Mouse (Mus musculus) yolk sac, embryonic 10.5 days (tissue): ENCODE data around the gene Tagln.

ENCODE experiments used
- DNase-seq: peaks from one replicate; pipeline ENCODE4 v3.0.0-alpha.2; 2017; ENCODE audit warnings: low spot score

The Tagln gene

GRCm38 (mm10) chr9:45945721-45946120, 9.9 kb upstream of the Tagln start:
- DNase-seq: no peak

- DNase-seq: no peak
Observed at GRCm38 (mm10) chr9:45944506-45945400, 8.9 kb upstream of the Tagln start.

DNA sequence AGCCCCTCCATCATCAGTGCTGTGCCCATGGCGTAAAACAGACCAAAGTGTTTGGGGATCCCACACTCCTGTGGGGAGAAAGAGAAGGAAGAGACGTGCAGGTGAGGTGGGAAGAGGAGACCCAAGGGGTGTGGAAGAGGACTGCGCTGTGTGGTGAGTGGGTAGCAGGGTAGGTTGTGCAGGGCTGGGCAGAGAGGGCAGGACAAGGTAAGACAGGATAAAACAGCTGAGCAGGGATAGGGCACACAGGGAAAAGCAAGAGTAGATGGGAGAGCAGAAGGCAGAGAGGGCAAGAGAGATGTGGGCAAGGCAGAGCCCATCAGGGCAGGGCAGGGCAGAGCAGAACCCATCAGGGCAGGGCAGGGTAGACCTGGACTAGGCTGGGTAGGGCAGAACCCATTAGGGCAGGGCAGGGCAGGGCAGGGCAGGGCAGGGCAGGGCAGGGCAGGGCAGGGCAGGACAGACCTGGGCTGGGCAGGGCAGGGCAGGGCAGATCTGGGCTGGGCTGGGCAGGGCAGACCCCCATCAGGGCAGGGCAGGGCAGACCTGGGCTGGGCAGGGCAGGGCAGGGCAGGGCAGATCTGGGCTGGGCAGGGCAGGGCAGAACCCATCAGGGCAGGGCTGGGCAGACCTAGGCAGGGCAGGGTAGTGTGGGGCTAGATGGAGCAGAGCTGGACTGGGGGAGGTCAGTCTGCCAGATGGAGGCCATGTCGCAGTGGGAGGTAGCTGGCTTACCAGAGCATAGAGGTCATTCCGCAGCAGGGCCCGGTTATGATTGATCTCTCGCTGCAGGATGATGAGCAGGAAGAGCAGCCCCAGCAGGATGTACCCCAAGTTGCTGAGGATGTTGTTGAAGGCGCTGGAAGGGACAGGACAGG, 8.0 kb upstream of the Tagln start:
- DNase-seq: no peak

GRCm38 (mm10) chr9:45942916-45943315, 7.1 kb upstream of the Tagln start:
- DNase-seq: no peak

DNA sequence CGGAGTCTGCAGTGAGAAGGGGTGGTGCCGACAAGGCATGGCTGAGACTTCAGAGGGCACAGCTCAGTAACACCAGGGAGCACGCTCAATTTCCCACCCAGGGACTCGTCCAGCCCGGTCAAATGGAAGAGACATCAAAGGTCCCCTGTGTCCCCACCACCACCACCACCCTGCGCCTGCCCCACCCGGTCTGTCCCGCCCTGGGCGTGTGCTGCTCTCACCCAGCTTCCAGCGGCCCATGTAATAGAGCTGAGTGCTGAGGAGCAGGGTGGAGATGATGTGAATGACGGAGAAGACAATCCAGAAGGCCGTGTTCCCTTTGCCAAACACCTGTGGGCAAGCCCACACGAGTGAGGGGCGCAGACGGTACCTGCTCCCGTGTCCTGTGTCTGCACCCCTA, 6.6 kb upstream of the Tagln start:
- DNase-seq: no peak

- no peak for DNase-seq
Observed at GRCm38 (mm10) chr9:45941329-45941888, 5.6 kb upstream of the Tagln start.

DNA sequence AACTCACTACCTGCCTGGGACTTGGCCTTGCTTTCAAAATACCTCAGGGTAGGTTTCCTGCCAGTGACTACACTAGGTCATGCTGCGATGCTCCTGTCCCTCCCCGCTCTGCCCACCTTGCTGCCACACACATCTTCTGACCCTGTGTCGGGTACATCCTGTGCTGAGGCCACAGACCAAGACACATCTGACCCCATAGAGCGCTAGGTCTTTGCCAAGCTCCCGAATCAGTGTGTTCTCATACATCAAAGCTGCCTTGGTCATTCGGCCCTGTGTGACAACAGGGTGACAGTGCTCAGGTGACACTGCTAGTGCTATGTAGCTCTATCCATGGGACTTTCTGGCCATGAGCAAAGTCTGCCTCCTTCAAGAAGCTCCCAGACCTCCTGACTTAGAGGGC, 3.9 kb upstream of the Tagln start:
- DNase-seq: no peak

DNA sequence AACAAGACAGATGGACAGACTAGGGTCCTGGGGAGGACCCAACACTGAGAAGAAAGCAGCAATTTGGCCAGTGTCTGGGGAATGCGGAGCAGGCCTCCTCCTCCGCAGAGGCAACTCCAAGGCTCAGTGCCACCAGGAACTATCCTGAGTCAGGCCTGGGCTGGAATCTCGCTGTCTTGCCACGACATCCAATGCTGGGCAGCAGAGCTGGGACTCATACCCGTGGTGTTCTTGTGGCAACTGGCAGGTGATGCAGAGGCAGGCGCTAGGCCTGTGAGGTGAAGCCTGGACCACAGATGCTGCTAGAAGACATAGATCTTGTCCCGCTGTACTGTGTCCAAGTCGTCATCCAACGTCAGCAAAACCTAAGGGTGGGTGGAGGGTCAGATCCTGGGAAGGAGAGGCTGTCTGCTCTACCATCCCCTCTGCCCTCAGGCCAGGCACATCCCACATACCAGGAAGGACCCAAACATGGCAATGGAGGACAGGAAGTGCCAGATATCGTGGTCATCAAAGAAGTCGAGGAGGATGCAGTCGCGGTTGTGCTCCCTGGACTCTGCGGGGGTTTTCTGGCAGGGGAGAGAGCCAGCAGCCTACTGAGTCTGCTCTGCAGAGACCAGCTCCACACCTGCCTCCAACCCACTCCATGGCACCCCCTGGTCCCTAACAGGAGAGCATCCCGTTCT, 3.2 kb upstream of the Tagln start:
- no peak for DNase-seq

- DNase-seq: no peak
Observed at GRCm38 (mm10) chr9:45938088-45938487, 2.2 kb upstream of the Tagln start.

- peak; percentile 70 for DNase-seq
Observed at GRCm38 (mm10) chr9:45936883-45937282, 1.0 kb upstream of the Tagln start.

- DNase-seq: peak; percentile 80
Observed at GRCm38 (mm10) chr9:45932571-45933415, 3.1 kb downstream of the Tagln start.

DNA sequence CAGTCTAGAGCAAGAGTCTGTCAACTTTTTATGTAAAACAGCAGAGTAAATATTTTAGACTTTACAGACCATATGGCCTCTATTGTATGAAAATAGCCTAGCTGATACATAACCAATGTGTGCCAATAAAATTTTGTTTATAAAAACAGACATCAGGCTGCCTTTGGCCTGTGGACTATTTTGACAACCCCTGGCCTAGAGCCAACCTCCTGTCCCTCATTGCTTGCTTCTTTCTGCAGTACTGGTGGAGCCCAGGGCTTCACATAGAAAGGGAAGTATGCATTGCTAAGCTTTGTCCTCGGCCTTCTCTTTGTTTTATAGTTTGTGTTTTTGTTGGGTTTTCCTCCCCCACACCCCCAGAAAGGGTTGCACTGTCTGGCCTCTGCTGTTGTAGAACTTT, 3.9 kb downstream of the Tagln start:
- DNase-seq: no peak

GRCm38 (mm10) chr9:45929285-45929684, 6.6 kb downstream of the Tagln start:
- DNase-seq: no peak

DNA sequence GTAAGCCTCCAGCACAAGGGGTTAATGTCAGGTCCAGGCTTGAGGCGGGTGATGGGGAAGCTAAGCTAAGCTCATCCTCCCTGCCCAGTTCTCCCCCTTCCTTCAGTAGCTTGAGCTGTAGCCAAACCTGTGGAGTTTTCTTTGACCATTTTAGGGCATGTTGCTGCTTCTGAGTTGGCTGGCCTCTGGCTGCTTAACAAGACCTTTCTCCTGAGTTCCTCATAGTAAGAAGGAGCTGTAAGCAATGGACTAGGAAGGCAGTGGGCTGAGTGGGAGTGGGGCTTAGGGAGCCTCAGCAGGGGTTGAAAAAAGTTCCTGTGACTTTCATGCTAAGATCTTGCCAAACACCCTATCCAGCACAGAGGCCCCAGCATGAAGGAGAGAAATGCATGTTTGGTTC, 16.0 kb downstream of the Tagln start:
- no peak for DNase-seq

GRCm38 (mm10) chr9:45917041-45917934, 18.6 kb downstream of the Tagln start:
- no peak for DNase-seq

DNA sequence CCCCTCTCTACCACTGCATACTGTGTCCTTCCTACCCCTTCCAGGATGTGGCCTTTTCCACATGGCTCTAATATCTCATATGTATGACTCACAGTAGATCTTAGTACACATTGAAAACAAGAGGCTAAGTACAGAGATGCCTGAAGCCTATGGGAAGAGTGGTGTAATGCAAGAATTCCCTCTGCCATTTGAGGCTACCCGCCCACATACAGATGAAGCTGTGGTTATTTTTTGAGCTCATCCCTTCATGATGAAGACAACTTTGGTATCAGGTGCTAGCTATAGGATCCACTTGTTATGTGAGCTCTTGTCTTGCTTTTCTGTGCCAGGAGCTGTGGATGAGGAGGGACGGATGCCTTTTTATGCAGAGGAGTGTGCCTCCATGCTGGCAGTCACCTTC, 20.2 kb downstream of the Tagln start:
- no peak for DNase-seq

DNA sequence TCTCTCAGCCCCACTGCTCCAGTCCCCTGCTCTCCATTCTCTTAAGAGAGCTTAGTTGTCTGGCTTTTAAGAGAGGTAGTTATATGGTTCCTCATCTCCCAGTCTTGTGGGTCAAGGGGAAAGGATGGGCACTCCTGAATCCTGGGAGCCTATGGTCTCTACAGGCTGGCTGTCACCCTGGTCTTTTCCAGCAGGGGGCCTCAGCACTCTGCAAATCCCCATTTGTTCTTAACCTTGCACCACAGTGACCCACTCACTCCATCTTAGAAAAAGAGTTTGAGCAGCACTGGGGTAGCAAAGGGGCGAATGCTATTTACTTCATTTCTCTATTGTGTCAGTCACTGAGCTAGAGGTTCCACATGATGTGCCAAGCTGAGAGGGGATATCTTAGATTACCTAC, 24.2 kb downstream of the Tagln start:
- no peak for DNase-seq

DNA sequence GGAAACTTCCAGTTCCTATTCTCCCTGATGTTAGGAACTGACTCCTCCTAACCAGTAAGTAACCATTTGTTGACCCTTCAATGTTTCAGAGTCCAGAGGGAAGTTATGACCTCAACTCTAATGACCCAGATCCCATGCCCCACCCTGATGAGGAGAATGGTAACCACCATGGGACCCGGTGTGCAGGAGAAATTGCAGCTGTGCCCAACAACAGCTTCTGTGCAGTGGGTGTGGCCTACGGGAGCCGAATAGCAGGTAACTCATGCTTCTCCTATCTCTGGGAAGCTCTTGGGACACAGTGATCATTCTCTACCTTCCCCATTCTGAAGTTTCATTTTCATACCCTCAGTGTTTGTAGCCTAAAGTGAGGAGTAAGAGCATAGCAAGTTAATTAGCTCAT, 24.9 kb downstream of the Tagln start:
- DNase-seq: no peak

DNA sequence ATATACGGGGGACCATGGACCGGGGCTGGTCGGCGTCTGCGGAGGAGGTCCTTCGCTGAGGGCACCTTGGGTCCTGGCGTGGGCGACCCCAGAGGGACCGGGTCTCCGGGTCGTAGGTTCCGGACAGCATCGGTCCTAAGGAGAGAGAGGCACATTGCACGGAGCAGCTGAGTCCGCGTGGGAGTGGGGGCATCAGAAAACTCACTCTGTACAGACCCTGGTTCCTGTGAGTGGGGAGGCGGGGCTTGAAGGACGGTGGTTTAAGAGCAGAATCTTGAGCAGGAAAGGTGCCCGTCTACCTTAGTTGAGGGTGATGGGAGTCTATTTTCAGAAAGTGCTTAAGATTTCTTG, 28.8 kb downstream of the Tagln start:
- DNase-seq: no peak

DNA sequence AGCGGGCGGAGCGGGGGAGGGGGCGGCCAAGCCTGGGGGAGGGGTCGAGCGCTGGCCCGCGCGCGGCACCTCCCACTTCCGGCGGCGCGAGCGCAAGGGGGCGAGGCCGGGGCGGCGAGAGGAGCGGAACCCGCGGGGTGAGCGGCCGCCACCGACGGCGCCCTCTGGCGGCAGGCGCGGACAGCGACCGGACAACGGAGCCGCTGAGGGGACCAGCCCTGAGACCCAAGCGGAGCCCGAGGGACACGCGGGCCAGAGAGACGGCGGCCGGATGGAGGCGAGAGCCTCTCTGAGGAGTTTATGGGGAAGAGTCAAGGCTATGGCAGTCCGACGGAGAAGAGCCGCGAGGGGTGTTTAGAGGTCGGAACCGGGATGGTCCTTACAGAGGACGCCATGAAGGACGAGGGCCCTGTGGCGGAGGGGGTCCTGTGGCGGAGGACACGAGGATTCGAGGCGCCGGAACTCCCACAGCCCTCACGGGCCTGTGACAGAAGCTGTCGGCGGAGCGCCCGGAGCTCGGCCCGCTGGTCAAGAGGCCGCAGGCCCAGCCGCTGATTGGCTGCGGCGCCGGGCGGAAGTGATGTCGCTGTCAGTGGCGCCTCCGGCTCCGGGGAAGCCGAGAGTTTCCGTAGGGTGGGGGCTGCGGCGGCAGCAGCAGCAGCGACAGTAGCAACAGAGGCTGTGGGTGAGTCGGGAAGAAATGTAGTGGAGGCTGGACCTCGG, 29.3 kb downstream of the Tagln start, which contains the start of the genes Pcsk7 and Rnf214:
Gene Pcsk7, plus strand, starts transcription at position 143 of the 723 bp plus-strand sequence.
Gene Rnf214, minus strand, starts transcription at position 557 of the 723 bp plus-strand sequence.
- peak; percentile 87 for DNase-seq
